Mouse (Mus musculus) spleen, adult 2 months (tissue): ENCODE measurements around the gene Hnrnpl.

ENCODE experiments used
- CTCF ChIP-seq: fragments of 200-500 bp; IDR thresholded peaks from 2 replicates; pipeline ENCODE4 v1.5.1; 2011; ENCODE audit warnings: mild to moderate bottlenecking, inconsistent platforms; ENCODE audit not compliant: insufficient read depth, insufficient read length, insufficient replicate concordance; ENCODE audit errors: extremely low read depth
- POLR2A ChIP-seq: fragments of 200-500 bp; IDR thresholded peaks from 2 replicates; pipeline ENCODE4 v1.6.1; 2011; ENCODE audit warnings: low read depth, low read length, inconsistent platforms

DNA sequence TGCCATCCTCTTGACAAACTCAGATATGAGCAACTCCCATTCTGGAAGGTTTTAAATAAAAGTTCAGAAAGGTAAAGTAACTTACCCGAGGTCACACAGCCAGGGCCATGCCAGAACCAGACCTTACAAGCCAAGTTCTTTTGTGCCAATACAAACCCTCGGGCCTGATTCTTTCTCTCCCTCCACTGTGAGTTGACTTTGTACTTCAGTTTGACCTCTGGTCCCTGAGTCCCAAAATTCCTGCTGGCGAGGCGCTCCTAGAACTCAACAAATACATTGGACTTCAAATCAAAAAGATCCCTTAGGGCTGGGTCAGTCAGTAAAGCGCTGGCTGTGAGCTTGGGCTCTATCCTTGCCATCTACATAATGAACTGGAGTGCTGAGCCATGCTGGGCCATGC is 28.6 kb downstream of the Hnrnpl start:
- no peak for TF ChIP-seq POLR2A
- TF ChIP-seq CTCF: no peak
